Mouse (Mus musculus) erythroblast, embryonic 14.5 days (primary cell): ENCODE data around the gene Unc79.

Source experiments
- GATA1 ChIP-seq: IDR thresholded peaks from 2 replicates; pipeline ENCODE4 v1.6.1; 2012; ENCODE audit warnings: low read length, inconsistent platforms, mixed read lengths
- TAL1 ChIP-seq: IDR thresholded peaks from 3 replicates; pipeline ENCODE4 v1.6.1; 2012; ENCODE audit warnings: low read length, inconsistent platforms, mixed read lengths

DNA sequence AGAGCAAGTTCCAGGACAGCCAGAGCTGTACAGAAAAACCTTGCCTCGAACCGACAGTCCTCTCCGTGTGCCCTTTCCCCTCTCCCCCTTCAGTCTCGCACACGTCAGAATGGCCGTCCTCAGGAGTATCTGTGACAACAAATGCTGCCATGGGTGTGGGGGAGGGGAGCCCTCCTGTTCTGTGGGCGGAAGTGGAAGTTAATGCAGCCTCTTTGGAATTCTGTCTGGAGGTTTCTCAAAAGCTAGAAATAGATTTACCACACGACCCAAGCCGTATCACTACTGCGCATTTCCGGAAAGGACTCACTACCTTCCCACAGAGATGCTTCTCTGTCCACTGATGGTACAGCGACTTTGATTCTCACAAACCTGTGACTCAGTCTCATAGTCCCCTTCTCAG, 120.9 kb downstream of the Unc79 start:
- no peak for TF ChIP-seq TAL1
- TF ChIP-seq GATA1 = no peak
